Mouse (Mus musculus): ENCODE results near the gene Prg3. TPM values are rescaled to one million over a fixed set of nuclear protein-coding genes. Genes with fewer than 3 reads are reported as not detected.

Gene Prg3
- total RNA-seq, 4 experiments from 2014 or later = not detected

- DNase-seq (ENCODE audit: low spot score) = no peak
Measured at GRCm38 (mm10) chr2:85038336-85038735, 50.3 kb downstream of the Prg3 start.

Other genes starting within 250 kb of the Prg3 start
- gene Gm19426, start 244.6 kb upstream of the Prg3 start, total RNA-seq (2022) = 1 to 10 TPM; 1.2 to 1.8 (median 1.4) TPM
- 10 to 100 TPM; 58.4 to 76.5 (median 69.2) TPM for gene Serping1, start 212.8 kb upstream of the Prg3 start, total RNA-seq (2022)
- gene Ube2l6, start 189.4 kb upstream of the Prg3 start, total RNA-seq (2022) = 10 to 100 TPM; 11.8 to 37.6 (median 13.6) TPM
- under 1 TPM in 2 of 4 experiments, not detected in 2; 0.14 to 0.16 TPM for gene Smtnl1, start 165.6 kb upstream of the Prg3 start, total RNA-seq (2022)
- 100 to 1,000 TPM; 119 to 134 (median 122) TPM for gene Timm10, start 161.2 kb upstream of the Prg3 start, total RNA-seq (2022)
- 1 to 10 TPM; 1.6 to 2.8 (median 2.2) TPM for gene Slc43a1, start 149.4 kb upstream of the Prg3 start, total RNA-seq (2022)
- 1 to 10 TPM; 1.6 to 3.9 (median 2.3) TPM for gene Rtn4rl2, start 101.5 kb upstream of the Prg3 start, total RNA-seq (2022)
- gene Slc43a3, start 51.6 kb upstream of the Prg3 start, total RNA-seq (2022) = 10 to 100 TPM; 60.6 to 71.4 (median 66.2) TPM
- gene Prg2, start 7.8 kb upstream of the Prg3 start, total RNA-seq (2022) = not detected
- gene Ssrp1, start 49.0 kb downstream of the Prg3 start, total RNA-seq (2022) = 10 to 100 TPM; 35.3 to 42.5 (median 38.4) TPM
- gene P2rx3, start 49.2 kb downstream of the Prg3 start, total RNA-seq (2022) = under 1 TPM; 0.22 to 0.83 (median 0.62) TPM
- gene Tnks1bp1, start 59.8 kb downstream of the Prg3 start, total RNA-seq (2022) = 10 to 100 TPM; 40.7 to 60.5 (median 54.9) TPM
- gene Aplnr, start 148.0 kb downstream of the Prg3 start, total RNA-seq (2022) = 10 to 100 TPM; 10.3 to 26.7 (median 25.4) TPM
- gene Lrrc55, start 209.0 kb downstream of the Prg3 start, total RNA-seq (2022) = 1 to 10 TPM in 3 of 4 experiments, under 1 TPM in 1; 0.84 to 2.4 (median 2.0) TPM

All from heart, adult 8-10 months (tissue).